Mouse (Mus musculus): ENCODE data around the gene Iqgap1. TPM values are rescaled to one million over a fixed set of nuclear protein-coding genes. Genes with fewer than 3 reads are reported as not detected.

Iqgap1 gene
- total and polyA plus RNA-seq, 3 experiments, result 33.5 to 35.8 (median 34.8) TPM

GRCm38 (mm10) chr7:80715306-80715705, 110.5 kb downstream of the Iqgap1 start:
- 82% methylated on average over 7 of the region's 7 CpGs for WGBS
- Histone ChIP-seq H3K27me3 (ENCODE audit: control insufficient read depth, insufficient read depth, low read length) (no peaks in the 10 kb centered on the region), H3K9ac (ENCODE audit: low read depth, low read length) (no peak overlapping the region), H3K27ac (no peak overlapping the region), H3K79me2 (replicated peaks; ENCODE audit: control insufficient read depth, insufficient read depth, low read length) (no peaks in the 10 kb centered on the region), H3K4me3 (no peak overlapping the region), H3K36me3 (ENCODE audit: control insufficient read depth, insufficient read depth, low read length) (no peaks in the 10 kb centered on the region), H3K4me1 (ENCODE audit: control insufficient read depth, insufficient read depth, low read length) (no peaks in the 10 kb centered on the region)
- intact Hi-C loops (cut with DNase I), result no loop called here
- DNase-seq, result no peak
- TF ChIP-seq POLR2A (IDR thresholded peaks at IDR 0.05; ENCODE audit: insufficient read depth, low read depth, low read length) (no peak), CTCF (IDR thresholded peaks at IDR 0.05) (no peak), EP300 (IDR thresholded peaks at IDR 0.05; ENCODE audit: insufficient read depth, low read depth, low read length) (no peak)

- intact Hi-C loops (cut with DNase I), result no loop called here
- no peak for TF ChIP-seq POLR2A (IDR thresholded peaks at IDR 0.05; ENCODE audit: insufficient read depth, low read depth, low read length)
- no peak for TF ChIP-seq EP300 (IDR thresholded peaks at IDR 0.05; ENCODE audit: insufficient read depth, low read depth, low read length)
- no peak for TF ChIP-seq CTCF (IDR thresholded peaks at IDR 0.05)
- no peaks in the 10 kb centered on the region for H3K27me3 ChIP-seq (ENCODE audit: control insufficient read depth, insufficient read depth, low read length)
- H3K4me3 ChIP-seq, result no peak overlapping the region
- no peak overlapping the region for H3K9ac ChIP-seq (ENCODE audit: low read depth, low read length)
- H3K79me2 ChIP-seq (replicated peaks; ENCODE audit: control insufficient read depth, insufficient read depth, low read length), result no peaks in the 10 kb centered on the region
- no peak overlapping the region for H3K27ac ChIP-seq
- H3K36me3 ChIP-seq (ENCODE audit: control insufficient read depth, insufficient read depth, low read length), result no peaks in the 10 kb centered on the region
- no peaks in the 10 kb centered on the region for H3K4me1 ChIP-seq (ENCODE audit: control insufficient read depth, insufficient read depth, low read length)
- no peak for DNase-seq
- WGBS, result 77% methylated on average over 8 of the region's 8 CpGs
Observed at GRCm38 (mm10) chr7:80711496-80711895, 114.3 kb downstream of the Iqgap1 start.

GRCm38 (mm10) chr7:80710333-80710732, 115.4 kb downstream of the Iqgap1 start:
- TF ChIP-seq CTCF (IDR thresholded peaks at IDR 0.05) (no peak), EP300 (IDR thresholded peaks at IDR 0.05; ENCODE audit: insufficient read depth, low read depth, low read length) (no peak), POLR2A (IDR thresholded peaks at IDR 0.05; ENCODE audit: insufficient read depth, low read depth, low read length) (no peak)
- H3K36me3 ChIP-seq (ENCODE audit: control insufficient read depth, insufficient read depth, low read length), result no peaks in the 10 kb centered on the region

GRCm38 (mm10) chr7:80704066-80704465, 121.7 kb downstream of the Iqgap1 start:
- H3K79me2 ChIP-seq (replicated peaks; ENCODE audit: control insufficient read depth, insufficient read depth, low read length), result no peaks in the 10 kb centered on the region
- H3K9ac ChIP-seq (ENCODE audit: low read depth, low read length), result no peak overlapping the region
- no peaks in the 10 kb centered on the region for H3K36me3 ChIP-seq (ENCODE audit: control insufficient read depth, insufficient read depth, low read length)
- no peak overlapping the region for H3K27ac ChIP-seq
- H3K27me3 ChIP-seq (ENCODE audit: control insufficient read depth, insufficient read depth, low read length), result no peaks in the 10 kb centered on the region
- TF ChIP-seq EP300 (IDR thresholded peaks at IDR 0.05; ENCODE audit: insufficient read depth, low read depth, low read length) (no peak), POLR2A (IDR thresholded peaks at IDR 0.05; ENCODE audit: insufficient read depth, low read depth, low read length) (no peak), CTCF (IDR thresholded peaks at IDR 0.05) (no peak)
- no peaks in the 10 kb centered on the region for H3K4me1 ChIP-seq (ENCODE audit: control insufficient read depth, insufficient read depth, low read length)
- DNase-seq, result no peak
- WGBS, result 74% methylated on average over 4 of the region's 4 CpGs
- H3K4me3 ChIP-seq, result no peak overlapping the region
- intact Hi-C loops (cut with DNase I), result no loop called here

More at GRCm38 (mm10) chr7:80710333-80710732, 115.4 kb downstream of the Iqgap1 start:
- intact Hi-C loops (cut with DNase I), result no loop called here
- Histone ChIP-seq H3K4me1 (ENCODE audit: control insufficient read depth, insufficient read depth, low read length) (no peaks in the 10 kb centered on the region), H3K79me2 (replicated peaks; ENCODE audit: control insufficient read depth, insufficient read depth, low read length) (no peaks in the 10 kb centered on the region), H3K9ac (ENCODE audit: low read depth, low read length) (no peak overlapping the region), H3K27ac (no peak overlapping the region), H3K4me3 (no peak overlapping the region), H3K27me3 (ENCODE audit: control insufficient read depth, insufficient read depth, low read length) (no peaks in the 10 kb centered on the region)
- 96% methylated on average over 7 of the region's 7 CpGs for WGBS
- DNase-seq, result no peak

GRCm38 (mm10) chr7:80702510-80702909, 123.3 kb downstream of the Iqgap1 start:
- TF ChIP-seq EP300 (IDR thresholded peaks at IDR 0.05; ENCODE audit: insufficient read depth, low read depth, low read length) (no peak), POLR2A (IDR thresholded peaks at IDR 0.05; ENCODE audit: insufficient read depth, low read depth, low read length) (no peak), CTCF (IDR thresholded peaks at IDR 0.05) (0 out of 2 replicates have a peak, but pooled peaks have one; percentile 10)
- H3K4me1 ChIP-seq (ENCODE audit: control insufficient read depth, insufficient read depth, low read length), result no peaks in the 10 kb centered on the region
- no peak overlapping the region for H3K27ac ChIP-seq
- intact Hi-C loops (cut with DNase I), result no loop called here
- no peaks in the 10 kb centered on the region for H3K36me3 ChIP-seq (ENCODE audit: control insufficient read depth, insufficient read depth, low read length)
- no peaks in the 10 kb centered on the region for H3K27me3 ChIP-seq (ENCODE audit: control insufficient read depth, insufficient read depth, low read length)
- WGBS, result 50% methylated on average over 6 of the region's 6 CpGs
- H3K4me3 ChIP-seq, result no peak overlapping the region
- H3K79me2 ChIP-seq (replicated peaks; ENCODE audit: control insufficient read depth, insufficient read depth, low read length), result no peaks in the 10 kb centered on the region
- no peak for DNase-seq
- H3K9ac ChIP-seq (ENCODE audit: low read depth, low read length), result no peak overlapping the region

GRCm38 (mm10) chr7:80699709-80700108, 126.1 kb downstream of the Iqgap1 start:
- H3K4me1 ChIP-seq (ENCODE audit: control insufficient read depth, insufficient read depth, low read length), result no peaks in the 10 kb centered on the region
- H3K27me3 ChIP-seq (ENCODE audit: control insufficient read depth, insufficient read depth, low read length), result no peaks in the 10 kb centered on the region
- H3K79me2 ChIP-seq (replicated peaks; ENCODE audit: control insufficient read depth, insufficient read depth, low read length), result no peaks in the 10 kb centered on the region
- H3K27ac ChIP-seq, result no peak overlapping the region
- intact Hi-C loops (cut with DNase I), result no loop called here
- no peak for DNase-seq
- no peaks in the 10 kb centered on the region for H3K36me3 ChIP-seq (ENCODE audit: control insufficient read depth, insufficient read depth, low read length)
- H3K9ac ChIP-seq (ENCODE audit: low read depth, low read length), result no peak overlapping the region
- H3K4me3 ChIP-seq, result no peak overlapping the region
- 67% methylated on average over 8 of the region's 8 CpGs for WGBS
- TF ChIP-seq CTCF (IDR thresholded peaks at IDR 0.05), result no peak
- TF ChIP-seq EP300 (IDR thresholded peaks at IDR 0.05; ENCODE audit: insufficient read depth, low read depth, low read length), result no peak
- no peak for TF ChIP-seq POLR2A (IDR thresholded peaks at IDR 0.05; ENCODE audit: insufficient read depth, low read depth, low read length)
